7 mouse cellular contexts compared by ENCODE assay signal in the genomic region with DNA sequence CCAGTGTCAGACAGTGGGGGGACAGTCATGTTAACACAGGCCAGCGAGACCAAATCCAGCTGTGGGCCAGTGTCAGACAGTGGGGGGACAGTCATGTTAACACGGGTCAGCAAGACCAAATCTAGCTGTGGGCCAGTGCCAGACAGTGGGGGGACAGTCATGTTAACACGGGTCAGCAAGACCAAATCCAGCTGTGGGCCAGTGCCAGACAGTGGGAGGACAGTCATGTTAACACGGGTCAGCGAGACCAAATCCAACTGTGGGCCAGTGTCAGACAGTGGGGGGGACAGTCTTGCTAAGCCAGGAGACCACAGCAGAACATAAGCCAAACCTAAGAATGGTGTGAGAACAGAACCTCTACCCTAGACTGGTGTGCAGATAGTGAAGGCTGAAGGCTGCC. TPM values are rescaled to one million over a fixed set of nuclear protein-coding genes. Genes with fewer than 3 reads are reported as not detected.
DNase-seq lines count a peak whose midpoint lies in the region; ATAC-seq and TF ChIP-seq lines count a peak whose summit lies in the region.
"Not testable (repeated sequence)": the region's sequence is repeated elsewhere in the genome, so short reads cannot be mapped to it uniquely, and the experiment has no call there.

No protein-coding gene starts in this region.

- not testable (repeated sequence) for H3K27me3 ChIP-seq in embryonic facial prominence, embryonic 12.5 days; heart, embryonic 12.5 days (replicated peaks); hindbrain, embryonic 14.5 days (ENCODE audit: control insufficient read depth, insufficient read depth, low read length); kidney, embryonic 16.5 days (ENCODE audit: insufficient read depth, low read length); limb, embryonic 15.5 days; lung, postnatal 0 days (replicated peaks; ENCODE audit: insufficient read depth, low read length); small intestine, adult 2 months (ENCODE audit: control insufficient read depth, insufficient read depth, low read length)

- H3K27ac ChIP-seq in embryonic facial prominence, embryonic 12.5 days, result peak overlapping the region; percentile 65
- peak overlapping the region; percentile 78 for H3K27ac ChIP-seq in heart, embryonic 12.5 days (ENCODE audit: poor library complexity, severe bottlenecking)
- peak overlapping the region; percentile 26; the same call in 1 of the 2 replicates for H3K27ac ChIP-seq in hindbrain, embryonic 14.5 days
- H3K27ac ChIP-seq in kidney, embryonic 16.5 days (ENCODE audit: low read length), result peak overlapping the region; percentile 86
- H3K27ac ChIP-seq in limb, embryonic 15.5 days, result peak overlapping the region; percentile 22; the same call in 1 of the 2 replicates
- H3K27ac ChIP-seq in lung, postnatal 0 days (ENCODE audit: low read length), result peak overlapping the region; percentile 83
- peak overlapping the region; percentile 61 for H3K27ac ChIP-seq in small intestine, adult 2 months (ENCODE audit: insufficient read depth, low read depth, low read length)

- not testable (repeated sequence) for H3K4me1 ChIP-seq in embryonic facial prominence, embryonic 12.5 days; hindbrain, embryonic 14.5 days (replicated peaks; ENCODE audit: control insufficient read depth, insufficient read depth, low read length); small intestine, adult 2 months (ENCODE audit: control insufficient read depth, insufficient read depth, insufficient read length, low read length)
- H3K4me1 ChIP-seq in heart, embryonic 12.5 days (replicated peaks), result peaks cover 69% of the 10 kb centered on the region
- peaks cover 19% of the 10 kb centered on the region for H3K4me1 ChIP-seq in kidney, embryonic 16.5 days (ENCODE audit: insufficient read depth, low read length)
- peaks cover 18% of the 10 kb centered on the region for H3K4me1 ChIP-seq in limb, embryonic 15.5 days
- H3K4me1 ChIP-seq in lung, postnatal 0 days (ENCODE audit: insufficient read depth, low read depth, low read length), result peaks cover 10% of the 10 kb centered on the region; the same call in 1 of the 2 replicates

- not testable (repeated sequence) for TF ChIP-seq CTCF in lung, postnatal 0 days (IDR thresholded peaks at IDR 0.05); small intestine, adult 2 months (IDR thresholded peaks at IDR 0.05; ENCODE audit: extremely low read depth, insufficient read length, insufficient replicate concordance, low read depth, low read length)

- WGBS in embryonic facial prominence, embryonic 12.5 days, result 62% methylated on average over 5 of the region's 5 CpGs
- WGBS in heart, embryonic 12.5 days, result 75% methylated on average over 5 of the region's 5 CpGs
- WGBS in hindbrain, embryonic 14.5 days, result 83% methylated on average over 5 of the region's 5 CpGs
- WGBS in kidney, embryonic 16.5 days, result 26% methylated on average over 5 of the region's 5 CpGs
- 73% methylated on average over 5 of the region's 5 CpGs for WGBS in limb, embryonic 15.5 days
- WGBS in lung, postnatal 0 days, result 35% methylated on average over 5 of the region's 5 CpGs
- WGBS in small intestine, adult 2 months, result 77% methylated on average over 5 of the region's 5 CpGs

- not testable (repeated sequence) for DNase-seq in hindbrain, embryonic 14.5 days (ENCODE audit: low spot score); lung, postnatal 0 days (ENCODE audit: low spot score)

- ATAC-seq in embryonic facial prominence, embryonic 12.5 days (ENCODE audit: insufficient number of reproducible peaks, insufficient read depth, low FRiP score, low TSS enrichment); heart, embryonic 12.5 days (ENCODE audit: insufficient number of reproducible peaks, low FRiP score); hindbrain, embryonic 14.5 days (ENCODE audit: low FRiP score); kidney, embryonic 16.5 days (ENCODE audit: low FRiP score, low TSS enrichment); limb, embryonic 15.5 days (ENCODE audit: insufficient number of reproducible peaks, low FRiP score, low TSS enrichment, low read depth): not testable (repeated sequence)
- peak; percentile 12; the same call in 1 of the 2 replicates for ATAC-seq in lung, postnatal 0 days

- TF ChIP-seq POLR2A in small intestine, adult 2 months (IDR thresholded peaks at IDR 0.05; ENCODE audit: low read depth, low read length), result not testable (repeated sequence)

- not testable (repeated sequence) for H3K4me3 ChIP-seq in embryonic facial prominence, embryonic 12.5 days; heart, embryonic 12.5 days; hindbrain, embryonic 14.5 days (replicated peaks; ENCODE audit: low read length); kidney, embryonic 16.5 days (ENCODE audit: low read length); limb, embryonic 15.5 days; lung, postnatal 0 days (ENCODE audit: low read depth, low read length); small intestine, adult 2 months (ENCODE audit: low read depth, low read length)

- not testable (repeated sequence) for H3K4me2 ChIP-seq in embryonic facial prominence, embryonic 12.5 days (replicated peaks); heart, embryonic 12.5 days; hindbrain, embryonic 14.5 days (replicated peaks); kidney, embryonic 16.5 days (replicated peaks; ENCODE audit: low read depth, low read length); limb, embryonic 15.5 days; lung, postnatal 0 days (replicated peaks; ENCODE audit: low read depth, low read length)

- H3K9ac ChIP-seq in embryonic facial prominence, embryonic 12.5 days; hindbrain, embryonic 14.5 days; limb, embryonic 15.5 days; lung, postnatal 0 days (replicated peaks; ENCODE audit: low read depth): not testable (repeated sequence)
- 0 out of 2 replicates have a peak overlapping the region, but pooled peaks have one; percentile 59 for H3K9ac ChIP-seq in heart, embryonic 12.5 days
- H3K9ac ChIP-seq in kidney, embryonic 16.5 days (replicated peaks; ENCODE audit: low read length), result 0 out of 2 replicates have a peak overlapping the region, but pooled peaks have one; percentile 3

- H3K9me3 ChIP-seq in embryonic facial prominence, embryonic 12.5 days; heart, embryonic 12.5 days (replicated peaks); hindbrain, embryonic 14.5 days (ENCODE audit: control insufficient read depth, low read length); kidney, embryonic 16.5 days (ENCODE audit: low read length); limb, embryonic 15.5 days; lung, postnatal 0 days (ENCODE audit: low read length): not testable (repeated sequence)

- TF ChIP-seq EP300 in lung, postnatal 0 days (IDR thresholded peaks at IDR 0.05), result not testable (repeated sequence)

- peaks cover 38% of the 10 kb centered on the region for H3K36me3 ChIP-seq in embryonic facial prominence, embryonic 12.5 days
- H3K36me3 ChIP-seq in heart, embryonic 12.5 days, result peaks cover 42% of the 10 kb centered on the region
- H3K36me3 ChIP-seq in hindbrain, embryonic 14.5 days (replicated peaks; ENCODE audit: control insufficient read depth, insufficient read depth), result peaks cover 48% of the 10 kb centered on the region
- peaks cover 13% of the 10 kb centered on the region for H3K36me3 ChIP-seq in kidney, embryonic 16.5 days (ENCODE audit: insufficient read depth, low read length)
- peaks cover 56% of the 10 kb centered on the region for H3K36me3 ChIP-seq in limb, embryonic 15.5 days
- H3K36me3 ChIP-seq in lung, postnatal 0 days (ENCODE audit: insufficient read depth, low read length); small intestine, adult 2 months (ENCODE audit: control insufficient read depth, insufficient read depth, low read length): not testable (repeated sequence)

RNA-seq across cellular contexts. Expression of gene Bicd2, which starts 29.5 kb away (rescaled TPM):
- 42.0 and 42.3 TPM in 2 replicates for polyA plus RNA-seq in embryonic facial prominence, embryonic 12.5 days (2016; fragmentation: Nextera tagmentation; extraction: Ambion mirVana)
- polyA plus RNA-seq in heart, embryonic 12.5 days (2016; fragmentation: Nextera tagmentation; extraction: Ambion mirVana), result 53.5 and 54.0 TPM in 2 replicates
- polyA plus RNA-seq in hindbrain, embryonic 14.5 days (2014; fragmentation: Nextera tagmentation; extraction: Ambion mirVana), result 30.7 and 33.3 TPM in 2 replicates
- polyA plus RNA-seq in kidney, embryonic 16.5 days (2015; fragmentation: Nextera tagmentation; extraction: Ambion mirVana), result 27.9 and 29.4 TPM in 2 replicates
- 41.1 and 42.0 TPM in 2 replicates for polyA plus RNA-seq in limb, embryonic 15.5 days (2015; fragmentation: Nextera tagmentation; extraction: Ambion mirVana)
- 32.5 and 40.2 TPM in 2 replicates for polyA plus RNA-seq in lung, postnatal 0 days (2015; fragmentation: Nextera tagmentation; extraction: Ambion mirVana)
- 7.9 and 10.0 TPM in 2 replicates for polyA plus RNA-seq in small intestine, adult 2 months (2012; rRNA removed)

RNA-seq across cellular contexts. Expression of gene Ippk, which starts 50.1 kb away (rescaled TPM):
- 14.0 and 15.8 TPM in 2 replicates for polyA plus RNA-seq in embryonic facial prominence, embryonic 12.5 days (2016; fragmentation: Nextera tagmentation; extraction: Ambion mirVana)
- polyA plus RNA-seq in heart, embryonic 12.5 days (2016; fragmentation: Nextera tagmentation; extraction: Ambion mirVana), result 13.1 and 14.0 TPM in 2 replicates
- polyA plus RNA-seq in hindbrain, embryonic 14.5 days (2014; fragmentation: Nextera tagmentation; extraction: Ambion mirVana), result 13.4 and 13.7 TPM in 2 replicates
- polyA plus RNA-seq in kidney, embryonic 16.5 days (2015; fragmentation: Nextera tagmentation; extraction: Ambion mirVana), result 17.4 and 17.9 TPM in 2 replicates
- polyA plus RNA-seq in limb, embryonic 15.5 days (2015; fragmentation: Nextera tagmentation; extraction: Ambion mirVana), result 14.2 and 14.7 TPM in 2 replicates
- 12.0 and 12.6 TPM in 2 replicates for polyA plus RNA-seq in lung, postnatal 0 days (2015; fragmentation: Nextera tagmentation; extraction: Ambion mirVana)
- 2.6 TPM in 2 replicates for polyA plus RNA-seq in small intestine, adult 2 months (2012; rRNA removed)

RNA-seq across cellular contexts. Expression of gene Fgd3, which starts 50.8 kb away (rescaled TPM):
- 1.2 and 1.5 TPM in 2 replicates for polyA plus RNA-seq in embryonic facial prominence, embryonic 12.5 days (2016; fragmentation: Nextera tagmentation; extraction: Ambion mirVana)
- polyA plus RNA-seq in heart, embryonic 12.5 days (2016; fragmentation: Nextera tagmentation; extraction: Ambion mirVana), result 0.13 and 0.15 TPM in 2 replicates
- polyA plus RNA-seq in hindbrain, embryonic 14.5 days (2014; fragmentation: Nextera tagmentation; extraction: Ambion mirVana), result 1.5 and 2.2 TPM in 2 replicates
- 1.0 and 1.1 TPM in 2 replicates for polyA plus RNA-seq in kidney, embryonic 16.5 days (2015; fragmentation: Nextera tagmentation; extraction: Ambion mirVana)
- polyA plus RNA-seq in limb, embryonic 15.5 days (2015; fragmentation: Nextera tagmentation; extraction: Ambion mirVana), result 0.37 and 0.40 TPM in 2 replicates
- polyA plus RNA-seq in lung, postnatal 0 days (2015; fragmentation: Nextera tagmentation; extraction: Ambion mirVana), result 0.37 and 0.56 TPM in 2 replicates
- polyA plus RNA-seq in small intestine, adult 2 months (2012; rRNA removed), result 1.4 and 2.2 TPM in 2 replicates

Comparison
In these comparisons a context has a peak if more than half of its experiments do, and no peak if none do; other contexts are left out.
1. H3K27ac ChIP-seq: peak in every context shown above with its lines; median percentile 86 in kidney, embryonic 16.5 days; 83 in lung, postnatal 0 days; 78 in heart, embryonic 12.5 days; 65 in embryonic facial prominence, embryonic 12.5 days; 61 in small intestine, adult 2 months; 26 in hindbrain, embryonic 14.5 days; 22 in limb, embryonic 15.5 days.